Comparison of ENCODE assay signal across 10 mouse cellular contexts in the genomic region with DNA sequence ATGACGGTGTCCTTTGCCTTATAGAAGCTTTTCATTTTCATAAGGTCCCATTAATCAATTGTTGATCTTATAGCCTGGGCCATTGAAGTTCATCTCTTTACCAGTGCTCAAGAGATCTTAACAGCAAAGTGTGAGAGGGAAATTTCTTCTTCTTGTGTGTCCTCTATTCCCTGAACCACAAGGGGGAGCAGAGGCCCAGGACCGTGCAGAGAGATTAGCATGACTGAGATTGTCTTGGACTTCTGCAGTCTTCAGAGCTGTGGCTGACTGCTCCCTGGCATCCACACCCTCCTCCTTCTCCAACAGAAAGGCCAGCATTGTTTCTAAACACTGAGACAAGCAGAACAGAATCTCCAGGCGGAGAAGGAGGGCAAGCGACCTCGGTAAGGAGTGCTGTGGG. TPM values are rescaled to one million over a fixed set of nuclear protein-coding genes. Genes with fewer than 3 reads are reported as not detected.
DNase-seq lines count a peak whose midpoint lies in the region; ATAC-seq lines count a peak whose summit lies in the region.
"Had no signal": no experiment of that assay in that cellular context is flagged by ENCODE, and none has a peak within 500 bp of the region (broad histone marks: within the 10 kb centered on the region; RNA-seq: fewer than 3 reads in every experiment).

No protein-coding gene starts in this region.

- no peaks in the 10 kb centered on the region for H3K27me3 ChIP-seq in hindbrain, embryonic 10.5 days (ENCODE audit: insufficient read depth, poor library complexity, severe bottlenecking)
- H3K27me3 ChIP-seq in hindbrain, embryonic 12.5 days = no peaks in the 10 kb centered on the region
- no peaks in the 10 kb centered on the region for H3K27me3 ChIP-seq in heart, embryonic 16.5 days (ENCODE audit: control insufficient read depth, insufficient read depth, low read length)
- H3K27me3 ChIP-seq: embryonic facial prominence, embryonic 12.5 days; limb, embryonic 15.5 days had no signal

- ATAC-seq in hindbrain, embryonic 12.5 days (ENCODE audit: low FRiP score) = no peak
- ATAC-seq in heart, embryonic 16.5 days (replicated peaks; ENCODE audit: extremely low read depth, insufficient read depth, low FRiP score) = peak; percentile 45; the same call in 1 of the 2 replicates

- 33% methylated on average over 5 of the region's 5 CpGs for WGBS in hindbrain, embryonic 10.5 days
- WGBS in hindbrain, embryonic 12.5 days = 44% methylated on average over 5 of the region's 5 CpGs
- WGBS in heart, embryonic 16.5 days = 44% methylated on average over 5 of the region's 5 CpGs

- no peaks in the 10 kb centered on the region for H3K36me3 ChIP-seq in hindbrain, embryonic 10.5 days
- no peaks in the 10 kb centered on the region for H3K36me3 ChIP-seq in hindbrain, embryonic 12.5 days
- H3K36me3 ChIP-seq in heart, embryonic 16.5 days (ENCODE audit: control insufficient read depth, insufficient read depth) = no peaks in the 10 kb centered on the region
- H3K36me3 ChIP-seq: embryonic facial prominence, embryonic 12.5 days; limb, embryonic 15.5 days had no signal

- H3K4me1 ChIP-seq in hindbrain, embryonic 10.5 days (replicated peaks) = no peaks in the 10 kb centered on the region
- no peaks in the 10 kb centered on the region for H3K4me1 ChIP-seq in hindbrain, embryonic 12.5 days
- H3K4me1 ChIP-seq in heart, embryonic 16.5 days (ENCODE audit: control insufficient read depth, insufficient read depth, low read length) = no peaks in the 10 kb centered on the region
- H3K4me1 ChIP-seq: embryonic facial prominence, embryonic 12.5 days; limb, embryonic 15.5 days had no signal

- H3K27ac ChIP-seq in hindbrain, embryonic 10.5 days = no peak overlapping the region
- no peak overlapping the region for H3K27ac ChIP-seq in hindbrain, embryonic 12.5 days
- no peak overlapping the region for H3K27ac ChIP-seq in heart, embryonic 16.5 days (ENCODE audit: low read length)
- H3K27ac ChIP-seq: embryonic facial prominence, embryonic 12.5 days; limb, embryonic 15.5 days had no signal

- H3K9me3 ChIP-seq in hindbrain, embryonic 10.5 days = no peaks in the 10 kb centered on the region
- H3K9me3 ChIP-seq in hindbrain, embryonic 12.5 days (replicated peaks) = no peaks in the 10 kb centered on the region
- no peaks in the 10 kb centered on the region for H3K9me3 ChIP-seq in heart, embryonic 16.5 days (replicated peaks; ENCODE audit: control insufficient read depth, low read length)
- H3K9me3 ChIP-seq: embryonic facial prominence, embryonic 12.5 days; limb, embryonic 15.5 days had no signal

- H3K4me3 ChIP-seq in hindbrain, embryonic 10.5 days = no peak overlapping the region
- no peak overlapping the region for H3K4me3 ChIP-seq in hindbrain, embryonic 12.5 days
- no peak overlapping the region for H3K4me3 ChIP-seq in heart, embryonic 16.5 days (ENCODE audit: low read length)
- H3K4me3 ChIP-seq: embryonic facial prominence, embryonic 12.5 days; limb, embryonic 15.5 days had no signal

- DNase-seq in hindbrain, embryonic 10.5 days (ENCODE audit: low spot score) = peak; percentile 21
- peak; percentile 43 for DNase-seq in A20 (ENCODE audit: low read depth, low spot score)
- DNase-seq in NIH3T3 (ENCODE audit: low read depth) = peak; percentile 80
- DNase-seq in left cerebral cortex, postnatal 4 days = peak; percentile 36
- peak; percentile 39 for DNase-seq in testis, postnatal 14 days (ENCODE audit: low spot score)
- no peak for DNase-seq in spleen, postnatal 4 days (ENCODE audit: low spot score in 2 of 2)

- H3K9ac ChIP-seq in hindbrain, embryonic 12.5 days = no peak overlapping the region
- H3K9ac ChIP-seq in heart, embryonic 16.5 days (ENCODE audit: low read length) = no peak overlapping the region
- H3K9ac ChIP-seq: embryonic facial prominence, embryonic 12.5 days; limb, embryonic 15.5 days had no signal

- intact Hi-C loops in left cerebral cortex, postnatal 4 days (cut with DNase I) = no loop called here

- no peak overlapping the region for H3K4me2 ChIP-seq in hindbrain, embryonic 12.5 days (replicated peaks)
- no peak overlapping the region for H3K4me2 ChIP-seq in heart, embryonic 16.5 days (ENCODE audit: low read depth, low read length)
- H3K4me2 ChIP-seq: embryonic facial prominence, embryonic 12.5 days; limb, embryonic 15.5 days had no signal

RNA-seq across cellular contexts. Expression of gene Pdcd6ip, which starts 11.0 kb away (rescaled TPM):
- 56.4 and 58.5 TPM in 2 replicates for polyA plus RNA-seq in hindbrain, embryonic 10.5 days (2016; fragmentation: Nextera tagmentation; extraction: Ambion mirVana)
- 59.6 and 64.9 TPM in 2 replicates for polyA plus RNA-seq in hindbrain, embryonic 12.5 days (2016; fragmentation: Nextera tagmentation; extraction: Ambion mirVana)
- polyA plus RNA-seq in heart, embryonic 16.5 days (2015; fragmentation: Nextera tagmentation; extraction: Ambion mirVana) = 58.9 and 70.3 TPM in 2 replicates
- 10 to 100 TPM; 55.5 to 60.4 TPM for total RNA-seq in left cerebral cortex, postnatal 4 days (2021)

RNA-seq across cellular contexts. Expression of gene Clasp2, which starts 22.2 kb away (rescaled TPM):
- 36.8 and 40.6 TPM in 2 replicates for polyA plus RNA-seq in hindbrain, embryonic 10.5 days (2016; fragmentation: Nextera tagmentation; extraction: Ambion mirVana)
- polyA plus RNA-seq in hindbrain, embryonic 12.5 days (2016; fragmentation: Nextera tagmentation; extraction: Ambion mirVana) = 84.5 and 89.3 TPM in 2 replicates
- 21.0 and 23.2 TPM in 2 replicates for polyA plus RNA-seq in heart, embryonic 16.5 days (2015; fragmentation: Nextera tagmentation; extraction: Ambion mirVana)
- 100 to 1,000 TPM; 306 to 307 TPM for total RNA-seq in left cerebral cortex, postnatal 4 days (2021)

Comparison
In these comparisons a context has a peak if more than half of its experiments do, and no peak if none do; other contexts are left out.
1. DNase-seq: peak in hindbrain, embryonic 10.5 days (single experiment), A20 (single experiment), NIH3T3 (single experiment), left cerebral cortex, postnatal 4 days (single experiment) and testis, postnatal 14 days (single experiment); none in spleen, postnatal 4 days (0 of 2).